Mouse (Mus musculus): ENCODE measurements around the gene BC067074. TPM values are rescaled to one million over a fixed set of nuclear protein-coding genes. Genes with fewer than 3 reads are reported as not detected.

The BC067074 gene
- total and polyA plus RNA-seq, 3 experiments, result not detected

DNA sequence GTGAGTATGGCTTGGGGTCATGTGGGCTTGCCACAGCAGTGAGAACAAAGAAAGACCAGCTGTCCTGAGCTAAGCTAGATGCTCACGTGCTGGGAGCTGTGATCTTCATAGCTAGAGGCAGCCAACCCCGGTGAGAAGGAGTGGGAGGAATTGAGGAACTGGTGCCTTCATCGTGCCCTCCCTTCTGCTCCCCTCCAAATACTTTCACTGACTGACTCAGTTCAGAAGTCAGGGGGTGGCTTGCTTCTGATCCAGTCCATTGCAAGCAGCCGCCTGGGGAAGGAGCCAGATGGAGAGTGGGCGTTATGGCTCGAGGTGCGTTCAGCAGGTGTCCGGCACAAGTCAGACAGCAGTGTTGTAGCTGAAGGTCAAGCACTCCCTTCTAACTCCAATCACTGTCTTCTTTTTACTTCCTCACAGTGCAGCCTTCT lies 86.0 kb downstream of the BC067074 start:
- H3K4me3 ChIP-seq (ENCODE audit: control insufficient read depth in 1 of 2, insufficient read depth in 1 of 2, low read depth in 2 of 2, low read length in 2 of 2), result no peak overlapping the region
- no peaks in the 10 kb centered on the region for H3K4me1 ChIP-seq (ENCODE audit: control insufficient read depth in 1 of 2, insufficient read depth in 2 of 2, low read length in 2 of 2)
- H3K9me3 ChIP-seq (replicated peaks; ENCODE audit: insufficient read depth, low read length), result no peaks in the 10 kb centered on the region
- no peak overlapping the region for H3K27ac ChIP-seq (ENCODE audit: control insufficient read depth, low read depth, low read length)
- H3K9ac ChIP-seq (ENCODE audit: control insufficient read depth, low read depth, low read length, poor library complexity, severe bottlenecking), result no peak overlapping the region
- no peaks in the 10 kb centered on the region for H3K36me3 ChIP-seq (ENCODE audit: control insufficient read depth in 1 of 2, insufficient read depth in 2 of 2, low read length in 2 of 2)
- H3K79me2 ChIP-seq (ENCODE audit: control insufficient read depth, insufficient read depth, low read length, poor library complexity), result no peaks in the 10 kb centered on the region
- DNase-seq (ENCODE audit: low read depth, low spot score), result no peak
- TF ChIP-seq BHLHE40 (IDR thresholded peaks at IDR 0.05; ENCODE audit: borderline replicate concordance, low read depth, low read length), result no peak
- TF ChIP-seq CHD2 (IDR thresholded peaks at IDR 0.05; ENCODE audit: low read length), result no peak
- TF ChIP-seq ETS1 (IDR thresholded peaks at IDR 0.05; ENCODE audit: low read depth, low read length), result no peak
- TF ChIP-seq RCOR1 (IDR thresholded peaks at IDR 0.05; ENCODE audit: low read depth, low read length), result no peak
- TF ChIP-seq MAFK (IDR thresholded peaks at IDR 0.05; ENCODE audit: borderline replicate concordance, low read depth, low read length), result no peak
- TF ChIP-seq GABPA (IDR thresholded peaks at IDR 0.05; ENCODE audit: low read depth, low read length), result no peak
- TF ChIP-seq MXI1 (IDR thresholded peaks at IDR 0.05; ENCODE audit: low read depth, low read length), result no peak
- TF ChIP-seq ZKSCAN1 (IDR thresholded peaks at IDR 0.05; ENCODE audit: low read depth, low read length), result no peak
- no peak for TF ChIP-seq NELFE (IDR thresholded peaks at IDR 0.05; ENCODE audit: low read depth, low read length)
- TF ChIP-seq UBTF (IDR thresholded peaks at IDR 0.05; ENCODE audit: borderline replicate concordance, insufficient read depth, low read depth, low read length), result no peak
- TF ChIP-seq POLR2AphosphoS2 (IDR thresholded peaks at IDR 0.05; ENCODE audit: low read length), result no peak
- TF ChIP-seq ZMIZ1 (IDR thresholded peaks at IDR 0.05; ENCODE audit: low read depth, low read length), result no peak
- no peak for TF ChIP-seq GATA1 (IDR thresholded peaks at IDR 0.05; ENCODE audit: low read depth, low read length)
- no peak for TF ChIP-seq TBP (IDR thresholded peaks at IDR 0.05; ENCODE audit: low read depth, low read length)
- no peak for TF ChIP-seq MAZ (IDR thresholded peaks at IDR 0.05; ENCODE audit: low read depth, low read length)
- no peak for TF ChIP-seq MYC (IDR thresholded peaks at IDR 0.05; ENCODE audit: low read depth, low read length)
- no peak for TF ChIP-seq E2F4 (IDR thresholded peaks at IDR 0.05; ENCODE audit: borderline replicate concordance, low read depth, low read length)
- TF ChIP-seq KAT2A (conservative IDR thresholded peaks at IDR 0.05; ENCODE audit: low read depth, low read length), result no peak
- no peaks in the 10 kb centered on the region for H3K27me3 ChIP-seq (ENCODE audit: control insufficient read depth in 1 of 2, insufficient read depth in 2 of 2, low read length in 2 of 2)

DNA sequence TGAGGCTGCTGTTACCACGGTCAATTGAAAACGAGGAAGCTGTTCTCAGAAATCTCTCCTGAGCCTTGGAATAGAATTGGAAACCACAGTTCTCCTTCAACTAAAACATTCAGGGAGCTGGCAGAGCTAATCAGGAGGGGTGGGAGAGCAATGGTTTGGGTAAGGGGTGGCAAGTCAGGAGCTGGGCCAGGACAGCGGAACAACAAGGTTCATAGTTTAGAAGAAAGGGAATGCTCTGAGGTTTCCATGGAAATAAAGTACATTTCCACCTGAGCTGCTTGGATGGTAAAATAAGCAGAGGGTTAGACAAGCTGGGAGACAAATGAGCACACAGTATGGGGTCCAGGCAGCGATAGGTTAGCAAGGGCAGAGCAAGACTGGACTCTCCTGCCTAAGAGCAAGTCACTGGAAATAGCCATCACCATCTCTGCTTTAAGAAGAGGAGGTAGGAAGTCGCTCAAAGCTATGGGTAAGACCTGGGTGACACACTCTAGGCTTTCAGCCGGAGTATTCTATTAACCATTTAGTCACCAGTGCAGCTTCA lies 86.9 kb downstream of the BC067074 start:
- no peak for DNase-seq (ENCODE audit: low read depth, low spot score)
- Histone ChIP-seq H3K27me3 (ENCODE audit: control insufficient read depth in 1 of 2, insufficient read depth in 2 of 2, low read length in 2 of 2) (no peaks in the 10 kb centered on the region), H3K36me3 (ENCODE audit: control insufficient read depth in 1 of 2, insufficient read depth in 2 of 2, low read length in 2 of 2) (no peaks in the 10 kb centered on the region), H3K4me3 (ENCODE audit: control insufficient read depth in 1 of 2, insufficient read depth in 1 of 2, low read depth in 2 of 2, low read length in 2 of 2) (no peak overlapping the region), H3K4me1 (ENCODE audit: control insufficient read depth in 1 of 2, insufficient read depth in 2 of 2, low read length in 2 of 2) (no peaks in the 10 kb centered on the region), H3K9ac (ENCODE audit: control insufficient read depth, low read depth, low read length, poor library complexity, severe bottlenecking) (no peak overlapping the region), H3K79me2 (ENCODE audit: control insufficient read depth, insufficient read depth, low read length, poor library complexity) (no peaks in the 10 kb centered on the region), H3K9me3 (replicated peaks; ENCODE audit: insufficient read depth, low read length) (no peaks in the 10 kb centered on the region), H3K27ac (ENCODE audit: control insufficient read depth, low read depth, low read length) (no peak overlapping the region)
- TF ChIP-seq ZNF384 (IDR thresholded peaks at IDR 0.05; ENCODE audit: low read depth, low read length), result no peak
- TF ChIP-seq ZKSCAN1 (IDR thresholded peaks at IDR 0.05; ENCODE audit: low read depth, low read length), result no peak
- TF ChIP-seq NRF1 (IDR thresholded peaks at IDR 0.05; ENCODE audit: insufficient read depth, low read depth, low read length, poor library complexity, severe bottlenecking), result no peak
